Mouse (Mus musculus) gastrocnemius, postnatal 25 days (tissue): Measurements from ENCODE around the gene Etaa1. TPM values are rescaled to one million over a fixed set of nuclear protein-coding genes. Genes with fewer than 3 reads are reported as not detected.
"Not testable (repeated sequence)": the region's sequence is repeated elsewhere in the genome, so short reads cannot be mapped to it uniquely, and the experiment has no call there.

Experiments used
- DNase-seq: peaks from one replicate; pipeline ENCODE4 v3.0.0; 2022
- long read RNA-seq, 2 experiments: library from polyadenylated mRNA; stranded (forward); transcript quantifications; one replicate each; pipeline ENCODE4 v2.0.0; 2021
- total RNA-seq, 2 experiments: library from RNA; stranded (reverse); gene quantifications; 1 replicate in 1 of 2; 2 replicates in 1 of 2; pipeline ENCODE4 v1.2.3; 2021

Gene Etaa1
- total RNA-seq = 1 to 10 TPM; 1.7 TPM
- long read RNA-seq, experiment 1, full-length matches to known transcripts = 2 of 2 reads
- long read RNA-seq, experiment 1, partial matches to known transcripts = 0 of 2 reads
- long read RNA-seq, experiment 1, other reads (novel, unspliced or antisense) = 0 of 2 reads
- long read RNA-seq, experiment 2, full-length matches to known transcripts = 2 of 3 reads
- long read RNA-seq, experiment 2, partial matches to known transcripts = 1 of 3 reads
- long read RNA-seq, experiment 2, other reads (novel, unspliced or antisense) = 0 of 3 reads

GRCm38 (mm10) chr11:17953231-17954134 is at the start of gene Etaa1:
Gene Etaa1 (minus strand): TSS chr11:17953875.
- DNase-seq = peak; percentile 91

GRCm38 (mm10) chr11:17994151-17994550 is 40.5 kb upstream of the Etaa1 start:
- DNase-seq = no peak

- DNase-seq = no peak
Observed at GRCm38 (mm10) chr11:17992311-17992710, 38.6 kb upstream of the Etaa1 start.

- DNase-seq = no peak
Observed at GRCm38 (mm10) chr11:17983331-17983730, 29.7 kb upstream of the Etaa1 start.

GRCm38 (mm10) chr11:17981246-17981645 is 27.6 kb upstream of the Etaa1 start:
- no peak for DNase-seq

- DNase-seq = no peak
Observed at GRCm38 (mm10) chr11:17975581-17975980, 21.9 kb upstream of the Etaa1 start.

- DNase-seq = no peak
Observed at GRCm38 (mm10) chr11:17952791-17953190, 884 bp downstream of the Etaa1 start.

- no peak for DNase-seq
Observed at GRCm38 (mm10) chr11:17951336-17951735, 2.3 kb downstream of the Etaa1 start.

GRCm38 (mm10) chr11:17939168-17939567 is 14.5 kb downstream of the Etaa1 start:
- no peak for DNase-seq

- DNase-seq = no peak
Observed at GRCm38 (mm10) chr11:17937931-17938330, 15.7 kb downstream of the Etaa1 start.

GRCm38 (mm10) chr11:17917905-17918304 is 35.8 kb downstream of the Etaa1 start:
- DNase-seq = no peak

GRCm38 (mm10) chr11:17917101-17917500 is 36.6 kb downstream of the Etaa1 start:
- DNase-seq = no peak

- DNase-seq = no peak
Observed at GRCm38 (mm10) chr11:17916486-17916885, 37.2 kb downstream of the Etaa1 start.

- DNase-seq = not testable (repeated sequence)
Observed at GRCm38 (mm10) chr11:17900996-17901395, 52.7 kb downstream of the Etaa1 start.
